Mouse (Mus musculus): ENCODE data around the gene Tbc1d8. TPM values are rescaled to one million over a fixed set of nuclear protein-coding genes. Genes with fewer than 3 reads are reported as not detected.
A peak's percentile ranks its signal among the peaks of the same experiment; 100 is the strongest.

Gene Tbc1d8
- polyA plus RNA-seq, 1 experiment from 2014 or later, result 10.0 TPM

- no peak overlapping the region for H3K4me2 ChIP-seq
- WGBS, result 58% methylated on average over 3 of the region's 3 CpGs
- peaks cover 4% of the 10 kb centered on the region; the same call in 1 of the 2 replicates for H3K9me3 ChIP-seq
- H3K9ac ChIP-seq, result no peak overlapping the region
- ATAC-seq (ENCODE audit: insufficient number of reproducible peaks, insufficient read depth, low FRiP score, low TSS enrichment, low read depth), result no peak
- peaks cover 8% of the 10 kb centered on the region; the same call in 1 of the 2 replicates for H3K4me1 ChIP-seq
- H3K27ac ChIP-seq, result no peak overlapping the region
- peaks cover 2% of the 10 kb centered on the region for H3K36me3 ChIP-seq
- H3K27me3 ChIP-seq, result 0 out of 2 replicates have a peak, but pooled peaks cover 8% of the 10 kb centered on the region
- H3K4me3 ChIP-seq, result no peak overlapping the region
These were observed 86.4 kb downstream of the Tbc1d8 start for GRCm38 (mm10) chr1:39392189-39392588.

- H3K27me3 ChIP-seq, result 0 out of 2 replicates have a peak, but pooled peaks cover 8% of the 10 kb centered on the region
- no peak for ATAC-seq (ENCODE audit: insufficient number of reproducible peaks, insufficient read depth, low FRiP score, low TSS enrichment, low read depth)
- H3K36me3 ChIP-seq, result no peaks in the 10 kb centered on the region
- no peaks in the 10 kb centered on the region for H3K9me3 ChIP-seq
- H3K4me2 ChIP-seq, result no peak overlapping the region
- no peak overlapping the region for H3K27ac ChIP-seq
- peaks cover 8% of the 10 kb centered on the region; the same call in 1 of the 2 replicates for H3K4me1 ChIP-seq
- WGBS, result 85% methylated on average over 6 of the region's 6 CpGs
- H3K4me3 ChIP-seq, result no peak overlapping the region
- H3K9ac ChIP-seq, result no peak overlapping the region
These were observed 86.9 kb downstream of the Tbc1d8 start for GRCm38 (mm10) chr1:39391652-39392051.

DNA sequence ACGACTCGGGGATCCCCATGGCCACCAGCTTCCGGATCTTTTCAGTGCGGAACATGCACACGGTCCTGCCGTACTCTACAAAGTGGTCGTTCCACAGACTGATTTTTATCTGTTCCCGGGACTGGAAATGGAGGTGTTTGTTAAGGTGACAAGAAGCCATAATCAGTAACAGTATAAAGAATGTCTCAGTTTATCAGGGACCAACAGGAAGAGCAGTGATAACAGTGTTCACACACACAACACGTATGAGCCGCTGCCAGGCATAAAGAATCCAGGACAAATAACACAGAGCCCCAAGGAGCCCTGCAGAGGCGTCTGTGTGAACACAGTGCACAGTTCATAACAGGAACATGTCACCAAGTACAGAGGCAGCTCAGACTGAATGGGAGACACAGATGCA is 89.2 kb downstream of the Tbc1d8 start:
- 0 out of 2 replicates have a peak, but pooled peaks cover 8% of the 10 kb centered on the region for H3K27me3 ChIP-seq
- no peak for ATAC-seq (ENCODE audit: insufficient number of reproducible peaks, insufficient read depth, low FRiP score, low TSS enrichment, low read depth)

GRCm38 (mm10) chr1:39388163-39388562 is 90.4 kb downstream of the Tbc1d8 start:
- H3K27ac ChIP-seq, result no peak overlapping the region
- no peaks in the 10 kb centered on the region for H3K36me3 ChIP-seq
- 82% methylated on average over 2 of the region's 2 CpGs for WGBS
- H3K4me3 ChIP-seq, result no peak overlapping the region
- H3K27me3 ChIP-seq, result 0 out of 2 replicates have a peak, but pooled peaks cover 8% of the 10 kb centered on the region
- no peaks in the 10 kb centered on the region for H3K4me1 ChIP-seq
- no peak overlapping the region for H3K4me2 ChIP-seq
- H3K9me3 ChIP-seq, result no peaks in the 10 kb centered on the region
- H3K9ac ChIP-seq, result no peak overlapping the region
- ATAC-seq (ENCODE audit: insufficient number of reproducible peaks, insufficient read depth, low FRiP score, low TSS enrichment, low read depth), result no peak

More for the DNA sequence above, 89.2 kb downstream of the Tbc1d8 start:
- peaks cover 4% of the 10 kb centered on the region; the same call in 1 of the 2 replicates for H3K4me1 ChIP-seq
- no peak overlapping the region for H3K9ac ChIP-seq
- H3K9me3 ChIP-seq, result no peaks in the 10 kb centered on the region
- no peaks in the 10 kb centered on the region for H3K36me3 ChIP-seq
- WGBS, result 88% methylated on average over 11 of the region's 11 CpGs
- H3K27ac ChIP-seq, result no peak overlapping the region
- H3K4me2 ChIP-seq, result no peak overlapping the region
- H3K4me3 ChIP-seq, result no peak overlapping the region

GRCm38 (mm10) chr1:39387497-39387896 is 91.1 kb downstream of the Tbc1d8 start:
- Histone ChIP-seq H3K9me3 (no peaks in the 10 kb centered on the region), H3K4me1 (no peaks in the 10 kb centered on the region), H3K36me3 (no peaks in the 10 kb centered on the region), H3K27me3 (0 out of 2 replicates have a peak, but pooled peaks cover 8% of the 10 kb centered on the region), H3K4me3 (no peak overlapping the region), H3K27ac (no peak overlapping the region), H3K4me2 (no peak overlapping the region), H3K9ac (peak overlapping the region; percentile 7; the same call in 1 of the 2 replicates)
- WGBS, result 81% methylated on average over 4 of the region's 4 CpGs
- no peak for ATAC-seq (ENCODE audit: insufficient number of reproducible peaks, insufficient read depth, low FRiP score, low TSS enrichment, low read depth)

- Histone ChIP-seq H3K9ac (no peak overlapping the region), H3K36me3 (no peaks in the 10 kb centered on the region), H3K4me1 (no peaks in the 10 kb centered on the region), H3K27me3 (0 out of 2 replicates have a peak, but pooled peaks cover 4% of the 10 kb centered on the region), H3K9me3 (no peaks in the 10 kb centered on the region), H3K4me2 (no peak overlapping the region), H3K27ac (no peak overlapping the region), H3K4me3 (no peak overlapping the region)
- ATAC-seq (ENCODE audit: insufficient number of reproducible peaks, insufficient read depth, low FRiP score, low TSS enrichment, low read depth), result no peak
- 87% methylated on average over 3 of the region's 3 CpGs for WGBS
These were observed 92.1 kb downstream of the Tbc1d8 start for GRCm38 (mm10) chr1:39386456-39386855.

DNA sequence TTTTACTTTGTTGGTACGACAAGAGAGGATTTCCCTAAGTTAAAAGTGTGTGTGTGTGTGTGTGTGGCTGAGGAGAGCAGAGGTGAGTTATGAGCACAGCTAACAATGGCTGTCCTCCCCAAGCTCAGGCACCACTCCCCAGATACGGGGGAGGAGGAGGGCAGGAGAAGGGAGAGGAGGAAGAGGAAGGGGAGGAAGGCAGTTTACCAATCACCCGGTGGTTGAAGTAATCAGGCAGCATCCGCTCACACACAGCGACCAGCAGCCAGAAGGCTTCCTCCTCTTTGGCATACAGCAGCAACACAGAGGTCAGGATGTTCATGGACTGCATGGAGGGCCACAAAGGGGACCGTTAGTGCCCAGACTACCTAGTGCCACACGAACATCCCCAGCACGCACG is 93.6 kb downstream of the Tbc1d8 start:
- no peaks in the 10 kb centered on the region for H3K9me3 ChIP-seq

GRCm38 (mm10) chr1:39381017-39381416 is 97.5 kb downstream of the Tbc1d8 start:
- no peak overlapping the region for H3K4me3 ChIP-seq
- H3K27ac ChIP-seq, result no peak overlapping the region
- H3K36me3 ChIP-seq, result peaks cover 6% of the 10 kb centered on the region
- H3K4me1 ChIP-seq, result no peaks in the 10 kb centered on the region
- no peak overlapping the region for H3K9ac ChIP-seq
- ATAC-seq (ENCODE audit: insufficient number of reproducible peaks, insufficient read depth, low FRiP score, low TSS enrichment, low read depth), result no peak
- H3K27me3 ChIP-seq, result no peaks in the 10 kb centered on the region
- H3K9me3 ChIP-seq, result no peaks in the 10 kb centered on the region
- WGBS, result 87% methylated on average over 9 of the region's 9 CpGs
- H3K4me2 ChIP-seq, result no peak overlapping the region

More for the DNA sequence above, 93.6 kb downstream of the Tbc1d8 start:
- no peak overlapping the region for H3K4me3 ChIP-seq
- no peak overlapping the region for H3K27ac ChIP-seq
- 77% methylated on average over 9 of the region's 9 CpGs for WGBS
- H3K36me3 ChIP-seq, result no peaks in the 10 kb centered on the region
- no peak overlapping the region for H3K9ac ChIP-seq
- H3K4me2 ChIP-seq, result no peak overlapping the region
- no peak for ATAC-seq (ENCODE audit: insufficient number of reproducible peaks, insufficient read depth, low FRiP score, low TSS enrichment, low read depth)
- H3K4me1 ChIP-seq, result no peaks in the 10 kb centered on the region
- no peaks in the 10 kb centered on the region for H3K27me3 ChIP-seq

- no peak overlapping the region for H3K4me2 ChIP-seq
- no peak overlapping the region for H3K9ac ChIP-seq
- no peaks in the 10 kb centered on the region for H3K4me1 ChIP-seq
- H3K36me3 ChIP-seq, result peaks cover 11% of the 10 kb centered on the region
- no peak overlapping the region for H3K4me3 ChIP-seq
- H3K9me3 ChIP-seq, result no peaks in the 10 kb centered on the region
- H3K27ac ChIP-seq, result no peak overlapping the region
- no peaks in the 10 kb centered on the region for H3K27me3 ChIP-seq
- WGBS, result 64% methylated on average over 5 of the region's 5 CpGs
- no peak for ATAC-seq (ENCODE audit: insufficient number of reproducible peaks, insufficient read depth, low FRiP score, low TSS enrichment, low read depth)
These were observed 99.5 kb downstream of the Tbc1d8 start for GRCm38 (mm10) chr1:39379021-39379420.

- H3K27ac ChIP-seq, result no peak overlapping the region
- H3K36me3 ChIP-seq, result peaks cover 16% of the 10 kb centered on the region
- H3K4me2 ChIP-seq, result no peak overlapping the region
- H3K4me1 ChIP-seq, result no peaks in the 10 kb centered on the region
- H3K9me3 ChIP-seq, result no peaks in the 10 kb centered on the region
- no peak overlapping the region for H3K4me3 ChIP-seq
- H3K27me3 ChIP-seq, result no peaks in the 10 kb centered on the region
- 80% methylated on average over 1 of the region's 1 CpGs for WGBS
- no peak overlapping the region for H3K9ac ChIP-seq
- no peak for ATAC-seq (ENCODE audit: insufficient number of reproducible peaks, insufficient read depth, low FRiP score, low TSS enrichment, low read depth)
These were observed 100.0 kb downstream of the Tbc1d8 start for GRCm38 (mm10) chr1:39378540-39378939.

DNA sequence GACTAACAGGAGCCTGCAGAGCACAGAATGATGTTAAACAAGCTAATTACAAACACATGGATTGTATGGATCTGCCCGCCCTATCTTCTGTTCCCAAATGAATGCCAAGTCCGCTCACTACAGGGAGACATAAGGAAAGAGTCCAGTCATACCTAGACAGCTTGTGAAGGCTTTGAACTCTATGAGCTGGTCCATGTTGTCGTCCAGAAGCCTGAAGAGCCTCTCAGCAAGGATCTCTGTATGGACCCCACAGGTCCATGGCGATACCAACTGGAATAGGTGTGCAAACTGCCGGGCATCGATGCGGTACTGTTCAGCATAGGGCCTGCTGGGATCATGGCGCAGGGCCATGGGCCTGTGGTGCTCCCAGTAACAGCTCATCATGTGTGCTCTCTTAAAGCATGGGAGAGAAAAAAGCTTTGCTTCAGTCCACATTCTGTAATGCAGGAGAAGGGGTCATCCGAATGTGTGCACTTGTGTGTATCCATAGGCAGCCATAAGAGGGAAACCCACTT is 101.8 kb downstream of the Tbc1d8 start:
- Histone ChIP-seq H3K9ac (no peak overlapping the region), H3K9me3 (no peaks in the 10 kb centered on the region), H3K36me3 (peaks cover 33% of the 10 kb centered on the region), H3K4me3 (no peak overlapping the region), H3K4me2 (no peak overlapping the region), H3K27ac (no peak overlapping the region), H3K27me3 (no peaks in the 10 kb centered on the region), H3K4me1 (no peaks in the 10 kb centered on the region)
- no peak for ATAC-seq (ENCODE audit: insufficient number of reproducible peaks, insufficient read depth, low FRiP score, low TSS enrichment, low read depth)
- 88% methylated on average over 9 of the region's 9 CpGs for WGBS

DNA sequence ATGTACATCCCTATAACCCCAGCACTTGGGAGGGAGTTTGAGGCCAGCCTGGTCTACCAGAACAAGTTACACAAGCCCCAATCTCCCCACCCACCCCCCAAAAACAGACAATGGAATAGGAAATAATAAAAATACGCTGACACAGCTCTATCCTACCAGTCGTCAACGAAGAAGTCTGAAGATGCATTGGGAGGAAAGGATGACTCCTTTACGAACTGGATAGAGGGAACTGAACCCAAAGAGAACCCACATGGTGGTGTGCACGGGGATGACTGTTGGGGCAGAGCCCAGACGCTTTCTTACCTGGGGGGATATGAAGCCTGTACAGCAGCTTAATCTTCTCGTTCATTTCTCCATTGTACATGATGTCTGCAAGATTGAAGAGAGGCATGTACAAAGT is 102.4 kb downstream of the Tbc1d8 start:
- Histone ChIP-seq H3K9ac (no peak overlapping the region), H3K4me3 (no peak overlapping the region), H3K27me3 (no peaks in the 10 kb centered on the region), H3K27ac (no peak overlapping the region), H3K9me3 (no peaks in the 10 kb centered on the region), H3K36me3 (peaks cover 40% of the 10 kb centered on the region), H3K4me1 (no peaks in the 10 kb centered on the region), H3K4me2 (no peak overlapping the region)
- ATAC-seq (ENCODE audit: insufficient number of reproducible peaks, insufficient read depth, low FRiP score, low TSS enrichment, low read depth), result no peak
- WGBS, result 79% methylated on average over 7 of the region's 7 CpGs
